Mouse (Mus musculus) frontal cortex, postnatal 25 days (tissue): ENCODE results near the gene Tbl2.

ENCODE experiments used
- DNase-seq, 2 experiments: peaks; one replicate each; pipeline ENCODE4 v3.0.0; 2022; ENCODE audit warnings: low spot score in 2 of 2

Tbl2 gene

GRCm38 (mm10) chr5:135148715-135149052 lies 773 bp upstream of the Tbl2 start:
- no peak for DNase-seq

GRCm38 (mm10) chr5:135149820-135150178 lies 342 bp downstream of the Tbl2 start:
- DNase-seq, result no peak

GRCm38 (mm10) chr5:135156496-135156895 lies 7.0 kb downstream of the Tbl2 start:
- no peak for DNase-seq

- DNase-seq, result no peak
Observed at GRCm38 (mm10) chr5:135161221-135161620, 11.8 kb downstream of the Tbl2 start.

- DNase-seq, result no peak
Observed at GRCm38 (mm10) chr5:135161650-135162049, 12.2 kb downstream of the Tbl2 start.

- no peak for DNase-seq
Observed at GRCm38 (mm10) chr5:135162361-135162760, 12.9 kb downstream of the Tbl2 start.

- DNase-seq, result no peak
Observed at GRCm38 (mm10) chr5:135162821-135163220, 13.4 kb downstream of the Tbl2 start.

- no peak for DNase-seq
Observed at GRCm38 (mm10) chr5:135166909-135167308, 17.5 kb downstream of the Tbl2 start.

GRCm38 (mm10) chr5:135167469-135167868 lies 18.0 kb downstream of the Tbl2 start:
- DNase-seq, result no peak

- peak; percentile 92 to 94 for DNase-seq
Observed at GRCm38 (mm10) chr5:135168063-135169062, 18.9 kb downstream of the Tbl2 start, which contains the start of gene Bcl7b. Bcl7b (plus strand) TSS chr5:135168283.

- no peak for DNase-seq
Observed at GRCm38 (mm10) chr5:135169479-135169878, 20.0 kb downstream of the Tbl2 start.

GRCm38 (mm10) chr5:135171688-135172220 lies 22.3 kb downstream of the Tbl2 start:
- no peak for DNase-seq

- DNase-seq, result no peak
Observed at GRCm38 (mm10) chr5:135172986-135173385, 23.5 kb downstream of the Tbl2 start.

GRCm38 (mm10) chr5:135175086-135175485 lies 25.6 kb downstream of the Tbl2 start:
- no peak for DNase-seq

GRCm38 (mm10) chr5:135178523-135178922 lies 29.1 kb downstream of the Tbl2 start:
- DNase-seq, result no peak

- no peak for DNase-seq
Observed at GRCm38 (mm10) chr5:135178996-135179395, 29.5 kb downstream of the Tbl2 start.

GRCm38 (mm10) chr5:135179616-135180015 lies 30.2 kb downstream of the Tbl2 start:
- no peak for DNase-seq

GRCm38 (mm10) chr5:135180796-135181195 lies 31.3 kb downstream of the Tbl2 start:
- no peak for DNase-seq

GRCm38 (mm10) chr5:135181776-135182175 lies 32.3 kb downstream of the Tbl2 start:
- no peak for DNase-seq

GRCm38 (mm10) chr5:135183131-135183861 lies 33.8 kb downstream of the Tbl2 start:
- DNase-seq, result no peak

- DNase-seq, result no peak
Observed at GRCm38 (mm10) chr5:135185016-135185415, 35.6 kb downstream of the Tbl2 start.

GRCm38 (mm10) chr5:135185596-135185995 lies 36.1 kb downstream of the Tbl2 start:
- no peak for DNase-seq

GRCm38 (mm10) chr5:135186231-135186620 lies 36.8 kb downstream of the Tbl2 start:
- DNase-seq, result no peak
